Mouse (Mus musculus) heart, embryonic 16.5 days (tissue): ENCODE measurements around the gene Hspb6. TPM values are rescaled to one million over a fixed set of nuclear protein-coding genes. Genes with fewer than 3 reads are reported as not detected.

Experiments used
- ATAC-seq: fragments of 200-750 bp; cut with Nextera tagmentation; replicated peaks from 2 replicates; pipeline ENCODE4 v1.8.0; 2017; ENCODE audit warnings: moderate number of reproducible peaks; ENCODE audit not compliant: insufficient read depth, low FRiP score; ENCODE audit errors: extremely low read depth
- H3K27ac ChIP-seq: fragments of 300-500 bp; sonication (generic); 2 replicates; pipeline ENCODE4 v1.5.1; 2014; ENCODE audit warnings: mild to moderate bottlenecking, low read length, control low read depth, moderate library complexity
- H3K27me3 ChIP-seq: fragments of 300-500 bp; sonication (generic); 2 replicates; pipeline ENCODE4 v1.6.1; 2014; ENCODE audit warnings: low read length, mixed read lengths; ENCODE audit not compliant: control insufficient read depth, insufficient read depth
- H3K36me3 ChIP-seq: fragments of 300-500 bp; sonication (generic); 2 replicates; pipeline ENCODE4 v1.6.1; 2014; ENCODE audit not compliant: control insufficient read depth, insufficient read depth
- H3K4me1 ChIP-seq: fragments of 300-500 bp; sonication (generic); 2 replicates; pipeline ENCODE4 v1.6.1; 2014; ENCODE audit warnings: low read length, mixed read lengths; ENCODE audit not compliant: control insufficient read depth, insufficient read depth
- H3K4me2 ChIP-seq: fragments of 300-500 bp; sonication (generic); 2 replicates; pipeline ENCODE4 v1.6.1; 2014; ENCODE audit warnings: low read depth, mild to moderate bottlenecking, control low read depth, low read length
- H3K4me3 ChIP-seq: fragments of 300-500 bp; sonication (generic); 2 replicates; pipeline ENCODE4 v1.5.1; 2014; ENCODE audit warnings: mild to moderate bottlenecking, control low read depth, low read length
- H3K9ac ChIP-seq: fragments of 300-500 bp; sonication (generic); 2 replicates; pipeline ENCODE4 v1.6.1; 2014; ENCODE audit warnings: low read length, control low read depth
- H3K9me3 ChIP-seq: fragments of 300-500 bp; sonication (generic); replicated peaks from 2 replicates; pipeline ENCODE4 v1.6.1; 2016; ENCODE audit warnings: low read length; ENCODE audit not compliant: control insufficient read depth
- WGBS: fragments of 180-500 bp; shearing (Covaris S2); extraction: QIAGEN DNeasy Blood & Tissue Kit; methylation state at CpG from one replicate; pipeline ENCODE4 v1.1.7; 2014; 5-methylcytosine and 5-hydroxymethylcytosine counted together
- polyA plus RNA-seq: library from polyadenylated mRNA; unstranded; fragments of >200 nt; fragmentation: Nextera tagmentation; extraction: Ambion mirVana; gene quantifications from 2 replicates; pipeline ENCODE4 v1.2.1, GENCODE M21; 2015

Gene Hspb6
- polyA plus RNA-seq = 204 and 205 TPM in 2 replicates

DNA sequence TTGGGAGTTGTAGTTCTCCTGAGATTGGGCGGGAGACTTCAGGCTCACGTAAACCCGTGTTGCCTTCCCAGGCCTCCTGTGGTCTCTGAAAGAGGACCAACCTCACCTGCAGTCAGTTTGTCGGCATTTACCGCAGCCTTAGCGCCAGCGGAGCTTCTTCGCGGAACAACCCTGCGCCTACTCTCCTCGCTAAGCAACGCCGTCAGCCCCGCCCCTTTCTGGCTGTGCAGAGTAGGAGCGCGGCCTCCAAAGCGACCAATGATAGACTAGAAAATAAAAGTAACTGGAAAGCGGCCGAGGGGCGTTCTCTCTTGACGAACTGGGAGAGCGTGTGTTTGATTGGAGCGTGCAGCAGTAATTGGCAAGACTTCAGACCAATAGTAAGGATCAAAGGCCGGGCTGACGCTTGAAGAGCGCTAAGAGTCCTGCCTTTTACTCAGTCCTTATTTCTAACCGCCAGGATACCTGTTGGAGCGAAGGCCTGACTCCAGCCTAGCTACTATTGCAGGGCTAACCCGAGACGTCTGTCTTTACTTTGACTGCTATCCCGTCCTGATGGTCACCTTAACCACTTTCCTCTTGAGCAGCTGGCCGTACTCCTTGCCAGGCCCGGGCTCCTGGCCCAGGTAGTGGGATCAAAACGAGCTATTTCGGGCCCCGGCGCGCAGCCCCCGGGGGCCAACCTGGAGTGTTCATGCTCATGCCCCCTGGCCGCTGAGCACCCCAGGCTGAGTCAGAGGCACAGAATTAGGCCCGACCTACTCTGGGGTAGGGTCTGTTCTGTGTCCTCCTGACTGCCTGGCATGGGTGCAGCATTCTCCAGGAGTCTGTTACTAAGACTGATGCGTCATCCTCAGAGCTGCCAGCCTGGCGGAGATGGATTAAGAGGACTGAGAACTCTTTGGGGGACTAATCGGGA is at the start of gene Hspb6, which contains the start of gene Proser3:
TSS of gene Hspb6 (plus strand) at position 77 of the 919 bp plus-strand sequence.
TSS of gene Proser3 (minus strand) at position 198 of the 919 bp plus-strand sequence.
- Histone ChIP-seq H3K4me3 (peak within 1 kb of the TSS; percentile 68), H3K4me2 (peak within 1 kb of the TSS; percentile 99), H3K9ac (peak within 1 kb of the TSS; percentile 88), H3K36me3 (peaks cover 38% of the 10 kb centered on the region), H3K27ac (peak within 1 kb of the TSS; percentile 100), H3K27me3 (no peaks in the 10 kb centered on the region), H3K9me3 (no peaks in the 10 kb centered on the region), H3K4me1 (peaks cover 16% of the 10 kb centered on the region)
- ATAC-seq = peak; percentile 94
- under 1% methylated on average over 44 of the region's 44 CpGs for WGBS

DNA sequence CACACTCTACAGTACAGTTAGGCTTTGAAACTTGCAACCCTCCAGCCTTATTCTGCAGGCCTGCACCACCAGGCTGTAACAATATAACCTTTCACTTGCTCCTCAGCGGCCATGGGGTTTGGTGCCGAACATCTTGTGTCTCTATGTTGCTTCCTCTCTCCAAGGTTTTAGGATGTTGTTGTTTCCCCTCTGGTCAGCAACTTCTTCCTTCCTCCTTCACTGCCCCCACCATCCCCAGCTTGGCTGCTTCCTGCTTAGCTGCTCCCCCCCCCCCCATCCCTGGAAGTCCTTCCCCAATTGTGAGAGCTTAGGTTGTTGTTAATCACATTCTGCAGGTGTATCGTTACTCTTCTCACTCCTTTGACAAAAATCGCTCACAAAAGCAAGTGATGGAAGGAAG is 43.9 kb upstream of the Hspb6 start:
- WGBS = 60% methylated on average over 4 of the region's 4 CpGs
- no peaks in the 10 kb centered on the region for H3K27me3 ChIP-seq
- H3K36me3 ChIP-seq = no peaks in the 10 kb centered on the region
- no peaks in the 10 kb centered on the region for H3K4me1 ChIP-seq
- H3K4me3 ChIP-seq = no peak overlapping the region
- H3K4me2 ChIP-seq = no peak overlapping the region
- no peak overlapping the region for H3K9ac ChIP-seq
- no peak overlapping the region for H3K27ac ChIP-seq
- H3K9me3 ChIP-seq = no peaks in the 10 kb centered on the region
- no peak for ATAC-seq

DNA sequence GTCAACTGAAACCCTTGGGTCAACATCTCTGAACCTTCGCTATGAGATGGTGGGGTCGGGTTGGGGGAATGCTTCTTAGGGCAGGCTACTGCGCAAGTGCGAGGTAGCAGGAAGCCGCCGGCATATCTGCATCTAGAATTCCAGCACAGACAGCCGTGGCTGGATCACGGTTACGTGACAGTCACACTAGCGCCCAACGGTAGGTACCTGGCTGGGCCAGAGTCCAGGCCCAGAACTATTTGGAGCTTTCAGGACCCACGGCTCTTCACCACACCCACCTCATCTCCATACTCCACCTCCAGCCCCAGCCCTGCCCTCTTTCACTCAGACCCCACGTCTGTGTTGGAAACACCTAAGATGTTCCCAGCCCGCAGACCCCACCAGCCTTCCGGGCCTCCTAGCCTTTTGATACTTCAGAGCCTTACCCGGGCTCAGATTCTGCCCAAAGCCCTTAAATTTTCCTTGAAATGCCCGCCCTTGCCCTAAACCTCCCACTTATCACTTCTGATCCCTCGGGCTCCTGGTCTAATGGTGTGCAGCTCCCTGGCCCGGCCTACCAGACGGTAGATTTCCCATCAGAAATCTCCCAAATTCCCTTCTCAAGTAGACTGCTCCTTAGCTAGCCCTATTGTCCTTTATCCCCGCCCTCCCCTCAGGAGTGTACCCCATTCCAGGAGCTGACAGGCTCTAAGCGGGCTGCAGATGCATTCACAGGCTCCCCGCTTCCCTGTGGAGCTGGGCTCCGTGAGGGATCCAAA is 36.8 kb upstream of the Hspb6 start:
- H3K4me1 ChIP-seq = no peaks in the 10 kb centered on the region
- 53% methylated on average over 24 of the region's 24 CpGs for WGBS
- H3K36me3 ChIP-seq = no peaks in the 10 kb centered on the region
- ATAC-seq = no peak
- H3K4me2 ChIP-seq = no peak overlapping the region
- H3K9me3 ChIP-seq = no peaks in the 10 kb centered on the region
- no peak overlapping the region for H3K27ac ChIP-seq
- H3K27me3 ChIP-seq = no peaks in the 10 kb centered on the region; the same call in 1 of the 2 replicates
- H3K9ac ChIP-seq = no peak overlapping the region
- no peak overlapping the region for H3K4me3 ChIP-seq

DNA sequence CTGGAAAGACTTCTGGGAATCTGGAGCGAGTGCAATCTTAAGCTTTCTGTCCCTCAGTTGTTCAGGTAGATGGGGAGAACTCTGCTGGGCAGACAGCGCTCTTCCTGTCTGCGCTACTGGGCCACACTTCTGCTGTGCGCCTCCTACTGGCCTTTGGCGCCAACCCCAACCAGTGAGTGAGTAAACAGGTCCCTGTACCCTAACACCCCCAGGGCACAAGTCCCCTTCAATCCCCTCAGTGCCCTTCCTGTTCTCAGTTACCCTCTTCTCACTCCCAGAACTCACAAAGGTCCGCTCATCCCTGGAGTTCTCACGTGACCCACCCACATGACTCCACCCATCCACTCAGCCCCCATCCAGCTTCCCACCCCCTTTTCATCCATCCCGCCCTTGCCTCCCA is 33.7 kb upstream of the Hspb6 start:
- H3K27ac ChIP-seq = no peak overlapping the region
- no peak overlapping the region for H3K4me2 ChIP-seq
- 39% methylated on average over 8 of the region's 8 CpGs for WGBS
- no peaks in the 10 kb centered on the region for H3K36me3 ChIP-seq
- H3K4me3 ChIP-seq = no peak overlapping the region
- H3K9me3 ChIP-seq = no peaks in the 10 kb centered on the region
- H3K4me1 ChIP-seq = no peaks in the 10 kb centered on the region
- no peak for ATAC-seq
- H3K27me3 ChIP-seq = no peaks in the 10 kb centered on the region; the same call in 1 of the 2 replicates
- no peak overlapping the region for H3K9ac ChIP-seq

DNA sequence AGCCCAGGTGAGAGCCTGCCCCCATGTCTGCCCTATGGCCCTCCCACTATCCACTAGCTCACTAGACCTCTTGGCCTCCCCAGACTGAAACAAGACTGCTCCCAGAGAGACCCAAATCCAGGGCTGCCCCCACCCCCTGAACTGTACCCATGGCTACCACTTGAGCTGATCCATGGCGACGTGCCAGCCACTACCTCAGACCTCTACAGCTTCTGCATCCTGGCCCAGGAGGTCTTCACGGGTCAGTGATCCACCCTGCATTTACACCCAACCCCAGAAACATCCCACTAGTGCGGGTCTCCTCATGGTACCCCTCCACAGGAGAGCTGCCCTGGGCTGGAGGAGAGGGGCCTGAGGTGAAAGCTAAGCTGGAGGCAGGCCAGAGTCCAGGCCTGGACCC is 31.6 kb upstream of the Hspb6 start:
- no peak overlapping the region for H3K9ac ChIP-seq
- no peaks in the 10 kb centered on the region for H3K4me1 ChIP-seq
- H3K36me3 ChIP-seq = peaks cover 10% of the 10 kb centered on the region; the same call in 1 of the 2 replicates
- ATAC-seq = no peak
- 72% methylated on average over 4 of the region's 4 CpGs for WGBS
- H3K9me3 ChIP-seq = no peaks in the 10 kb centered on the region
- H3K4me2 ChIP-seq = no peak overlapping the region
- no peaks in the 10 kb centered on the region; the same call in 1 of the 2 replicates for H3K27me3 ChIP-seq
- H3K4me3 ChIP-seq = no peak overlapping the region
- H3K27ac ChIP-seq = no peak overlapping the region

DNA sequence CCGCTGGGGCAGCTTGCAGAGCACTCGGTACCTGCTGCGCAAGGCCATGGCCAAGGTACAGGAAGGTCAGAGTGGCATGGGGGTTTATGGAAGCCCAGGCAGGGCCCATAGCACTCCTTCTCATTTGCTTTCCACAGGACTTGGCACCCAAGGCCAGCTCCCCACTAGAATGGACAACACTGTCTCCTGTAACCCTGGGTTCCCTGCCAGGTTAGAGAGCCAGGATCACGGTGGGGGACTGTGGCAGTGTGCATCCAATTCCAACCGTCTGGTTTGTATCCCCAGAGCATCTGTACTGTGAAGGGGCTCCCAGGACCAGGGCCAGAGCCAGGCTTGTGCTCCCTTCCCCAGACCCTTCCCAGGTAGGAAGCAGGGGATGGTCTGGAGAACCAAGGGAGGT is 31.1 kb upstream of the Hspb6 start:
- Histone ChIP-seq H3K27ac (no peak overlapping the region), H3K9ac (no peak overlapping the region), H3K4me2 (no peak overlapping the region), H3K27me3 (no peaks in the 10 kb centered on the region; the same call in 1 of the 2 replicates), H3K4me1 (no peaks in the 10 kb centered on the region), H3K4me3 (no peak overlapping the region), H3K9me3 (no peaks in the 10 kb centered on the region), H3K36me3 (peaks cover 14% of the 10 kb centered on the region; the same call in 1 of the 2 replicates)
- WGBS = 78% methylated on average over 5 of the region's 5 CpGs
- no peak for ATAC-seq

DNA sequence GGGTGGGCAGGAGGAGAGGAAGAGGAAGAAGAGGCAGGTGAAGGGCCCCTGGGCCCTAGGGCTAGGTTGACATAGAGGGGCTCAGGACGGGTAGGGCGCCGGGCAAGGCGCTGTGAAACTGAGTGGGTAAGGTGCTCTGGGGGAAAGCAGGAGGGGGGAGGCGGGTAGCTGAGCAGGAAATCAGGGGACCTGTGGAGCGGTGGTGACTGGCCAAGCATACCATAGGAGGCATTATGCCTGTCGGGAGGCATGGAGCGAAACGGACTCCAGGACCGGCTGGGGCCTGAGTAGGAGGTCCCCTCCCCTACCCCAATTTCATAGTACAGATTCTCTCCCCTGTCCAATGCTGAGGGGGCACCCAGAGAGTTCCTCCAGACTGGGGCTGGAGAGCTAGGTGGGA is 29.1 kb upstream of the Hspb6 start:
- H3K27me3 ChIP-seq = no peaks in the 10 kb centered on the region; the same call in 1 of the 2 replicates

DNA sequence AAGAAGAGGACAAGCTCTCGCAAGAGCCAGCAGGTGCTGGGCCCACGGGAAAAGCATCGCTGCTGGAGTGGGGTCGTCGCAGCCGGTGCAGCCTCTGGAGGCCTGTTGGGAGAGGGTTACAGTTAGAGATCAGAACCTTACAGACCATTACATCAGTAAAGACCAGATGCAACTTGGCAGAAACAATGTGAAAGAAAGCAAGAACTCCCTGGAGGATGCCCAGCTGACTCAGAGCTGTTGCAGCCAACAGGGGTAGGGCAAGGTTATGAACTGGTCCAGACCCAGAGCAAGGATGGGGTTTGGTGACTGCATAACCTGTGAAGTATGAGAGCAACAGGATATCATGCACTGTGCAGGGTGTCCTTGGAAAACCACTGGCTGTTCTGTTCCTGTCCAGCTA is 27.5 kb upstream of the Hspb6 start:
- H3K9ac ChIP-seq = no peak overlapping the region
- H3K27me3 ChIP-seq = no peaks in the 10 kb centered on the region
- H3K4me2 ChIP-seq = no peak overlapping the region
- ATAC-seq = no peak
- no peaks in the 10 kb centered on the region for H3K9me3 ChIP-seq
- no peak overlapping the region for H3K4me3 ChIP-seq
- H3K4me1 ChIP-seq = no peaks in the 10 kb centered on the region
- 87% methylated on average over 6 of the region's 6 CpGs for WGBS
- H3K27ac ChIP-seq = no peak overlapping the region
- H3K36me3 ChIP-seq = peaks cover 32% of the 10 kb centered on the region

More for the DNA sequence above, 29.1 kb upstream of the Hspb6 start:
- no peak overlapping the region for H3K4me3 ChIP-seq
- H3K36me3 ChIP-seq = peaks cover 17% of the 10 kb centered on the region
- no peaks in the 10 kb centered on the region for H3K4me1 ChIP-seq
- no peak overlapping the region for H3K4me2 ChIP-seq
- no peak overlapping the region for H3K27ac ChIP-seq
- 83% methylated on average over 10 of the region's 10 CpGs for WGBS
- no peak overlapping the region for H3K9ac ChIP-seq
- no peak for ATAC-seq
- H3K9me3 ChIP-seq = no peaks in the 10 kb centered on the region

DNA sequence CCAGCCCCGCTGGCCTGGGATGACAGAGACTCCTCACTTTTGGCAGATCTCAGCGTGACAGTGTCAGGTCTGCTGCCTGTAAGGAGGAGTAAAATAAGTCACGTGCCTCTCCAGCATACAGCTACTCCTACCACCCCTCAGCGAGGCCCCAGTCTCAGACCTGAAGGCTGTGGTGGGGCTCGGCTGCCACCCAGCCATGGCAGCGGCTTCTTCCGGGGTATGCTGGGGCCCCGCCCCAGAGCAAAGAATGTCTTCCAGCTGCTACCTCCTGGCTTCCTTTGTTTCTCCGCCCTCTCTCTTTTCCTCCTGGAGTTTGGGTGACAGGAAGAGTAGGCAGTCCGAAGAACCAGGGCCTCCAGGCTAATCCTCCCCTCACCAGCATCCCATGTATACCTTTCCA is 26.0 kb upstream of the Hspb6 start:
- ATAC-seq = no peak
- Histone ChIP-seq H3K9ac (no peak overlapping the region), H3K27me3 (no peaks in the 10 kb centered on the region), H3K9me3 (no peaks in the 10 kb centered on the region), H3K27ac (no peak overlapping the region), H3K4me3 (no peak overlapping the region), H3K4me1 (no peaks in the 10 kb centered on the region), H3K4me2 (no peak overlapping the region), H3K36me3 (peaks cover 41% of the 10 kb centered on the region)
- WGBS = 45% methylated on average over 10 of the region's 10 CpGs
